Mouse (Mus musculus) bone marrow, adult 2 months (tissue): Measurements from ENCODE around the gene Akap12.

Experiments used
- CTCF ChIP-seq: fragments of 200-500 bp; IDR thresholded peaks from 2 replicates; pipeline ENCODE4 v1.5.1; 2011; ENCODE audit warnings: low read length, control low read depth; ENCODE audit not compliant: control insufficient read depth, insufficient read depth
- POLR2A ChIP-seq: fragments of 200-500 bp; IDR thresholded peaks from 2 replicates; pipeline ENCODE4 v1.6.1; 2011; ENCODE audit warnings: low read depth, mild to moderate bottlenecking, control low read depth, low read length, borderline replicate concordance; ENCODE audit not compliant: control insufficient read depth

DNA sequence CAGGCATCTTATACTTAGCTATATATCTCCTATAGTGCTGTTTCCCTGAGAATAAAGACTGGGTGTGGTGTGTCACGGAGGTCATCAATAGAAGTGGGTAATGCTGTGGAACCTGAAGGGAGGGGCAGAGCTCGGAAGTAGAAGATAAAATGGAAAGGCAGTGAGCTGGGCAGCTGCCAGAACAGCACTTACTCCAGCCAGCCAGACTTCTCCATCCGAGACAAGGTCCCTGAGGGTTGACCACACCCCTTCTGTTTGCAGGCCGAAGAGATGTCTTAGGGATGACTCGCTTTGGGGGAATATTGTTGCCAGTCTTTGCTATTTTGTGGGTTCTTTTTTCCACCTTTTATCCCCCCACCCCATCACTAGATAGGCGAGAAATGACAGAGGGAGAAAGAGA is 11.9 kb downstream of the Akap12 start:
- no peak for TF ChIP-seq CTCF
- no peak for TF ChIP-seq POLR2A
